Mouse (Mus musculus) CH12.LX (cell line): ENCODE measurements around the gene Lekr1. TPM values are rescaled to one million over a fixed set of nuclear protein-coding genes. Genes with fewer than 3 reads are reported as not detected.
A peak's percentile ranks its signal among the peaks of the same experiment; 100 is the strongest.

Source experiments
- DNase-seq: peaks from one replicate; pipeline ENCODE4 v3.0.0-alpha.2; 2013; ENCODE audit errors: extremely low read depth
- H3K27ac ChIP-seq: 2 replicates; pipeline ENCODE4 v1.5.1; 2012; ENCODE audit warnings: low read depth, mild to moderate bottlenecking, control low read depth, moderate library complexity; ENCODE audit not compliant: insufficient read depth
- H3K27me3 ChIP-seq: replicated peaks from 2 replicates; pipeline ENCODE3; 2012; ENCODE audit warnings: inconsistent platforms
- H3K36me3 ChIP-seq, 2 experiments: replicated peaks in 1 of 2; 2 replicates each; pipeline versions ENCODE3 to v1.6.1; 2012; ENCODE audit warnings: inconsistent platforms in 1 of 2, low read length in 1 of 2, mild to moderate bottlenecking in 1 of 2, mixed read lengths in 1 of 2, moderate library complexity in 1 of 2; ENCODE audit not compliant: control insufficient read depth in 1 of 2, insufficient read depth in 1 of 2
- H3K4me1 ChIP-seq, 2 experiments: 2 replicates each; pipeline ENCODE4 v1.6.1; 2012; ENCODE audit warnings: inconsistent platforms in 1 of 2, moderate library complexity in 1 of 2; ENCODE audit not compliant: insufficient read depth in 2 of 2, control insufficient read depth in 1 of 2
- H3K4me2 ChIP-seq: 2 replicates; pipeline ENCODE4 v1.6.1; 2012; ENCODE audit warnings: low read depth, mild to moderate bottlenecking, control low read depth; ENCODE audit not compliant: poor library complexity, insufficient read depth, severe bottlenecking
- H3K4me3 ChIP-seq, 3 experiments: fragments of 150-350 bp in 1 of 3; sonication (generic) in 1 of 3; replicated peaks in 1 of 3; 2 replicates each; pipeline versions ENCODE3 to v1.5.1; 2011 to 2012; ENCODE audit warnings: low read depth in 2 of 3, low read length in 2 of 3, mild to moderate bottlenecking in 2 of 3, moderate library complexity in 2 of 3, control low read depth in 1 of 3, improper control_type of control experiment in 1 of 3, inconsistent platforms in 1 of 3, mixed read lengths in 1 of 3; ENCODE audit not compliant: poor library complexity in 1 of 3
- H3K79me2 ChIP-seq: replicated peaks from 2 replicates; pipeline ENCODE4 v1.6.1; 2012; ENCODE audit warnings: mild to moderate bottlenecking, moderate library complexity; ENCODE audit not compliant: control insufficient read depth, poor library complexity, insufficient read depth, severe bottlenecking; ENCODE audit errors: extremely low read depth
- H3K9ac ChIP-seq: 2 replicates; pipeline ENCODE4 v1.6.1; 2012; ENCODE audit warnings: low read depth, mild to moderate bottlenecking, control low read depth, moderate library complexity; ENCODE audit not compliant: insufficient read depth
- H3K9me3 ChIP-seq: replicated peaks from 2 replicates; pipeline ENCODE3; 2012; ENCODE audit warnings: low read length, inconsistent platforms, mixed read lengths
- BHLHE40 ChIP-seq: IDR thresholded peaks from 2 replicates; pipeline ENCODE4 v1.6.1; 2011; ENCODE audit warnings: mild to moderate bottlenecking, low read depth, low read length, improper control_type of control experiment
- CHD2 ChIP-seq: IDR thresholded peaks from 2 replicates; pipeline ENCODE4 v1.6.1; 2011; ENCODE audit warnings: low read length, improper control_type of control experiment
- CTCF ChIP-seq, 2 experiments: IDR thresholded peaks in 1 of 2; conservative IDR thresholded peaks in 1 of 2; 2 replicates each; pipeline ENCODE4 v1.5.1; 2011 to 2012; ENCODE audit warnings: low read depth in 2 of 2, low read length in 2 of 2, improper control_type of control experiment in 1 of 2, inconsistent platforms in 1 of 2, mild to moderate bottlenecking in 1 of 2, moderate library complexity in 1 of 2
- E2F4 ChIP-seq: IDR thresholded peaks from 2 replicates; pipeline ENCODE4 v1.6.1; 2011; ENCODE audit warnings: low read depth, low read length, improper control_type of control experiment; ENCODE audit not compliant: insufficient replicate concordance
- ELF1 ChIP-seq: IDR thresholded peaks from 2 replicates; pipeline ENCODE4 v1.6.1; 2014; ENCODE audit warnings: low read depth, mild to moderate bottlenecking, inconsistent platforms, low read length, improper control_type of control experiment
- IRF4 ChIP-seq: IDR thresholded peaks from 2 replicates; pipeline ENCODE4 v1.6.1; 2014; ENCODE audit warnings: low read depth, mild to moderate bottlenecking, inconsistent platforms, low read length, improper control_type of control experiment
- KAT2A ChIP-seq: IDR thresholded peaks from 2 replicates; pipeline ENCODE4 v1.6.1; 2012; ENCODE audit warnings: low read length, improper control_type of control experiment, inconsistent platforms; ENCODE audit not compliant: insufficient replicate concordance
- MAFK ChIP-seq: IDR thresholded peaks from 2 replicates; pipeline ENCODE4 v1.6.1; 2011; ENCODE audit warnings: low read length, improper control_type of control experiment; ENCODE audit not compliant: insufficient replicate concordance
- MAX ChIP-seq: IDR thresholded peaks from 2 replicates; pipeline ENCODE4 v1.6.1; 2011; ENCODE audit warnings: low read length, improper control_type of control experiment
- MAZ ChIP-seq: IDR thresholded peaks from 2 replicates; pipeline ENCODE4 v1.6.1; 2012; ENCODE audit warnings: low read depth, mild to moderate bottlenecking, inconsistent platforms, low read length, improper control_type of control experiment, moderate library complexity
- MEF2A ChIP-seq: IDR thresholded peaks from 2 replicates; pipeline ENCODE4 v1.6.1; 2014; ENCODE audit warnings: low read depth, mild to moderate bottlenecking, inconsistent platforms, low read length, improper control_type of control experiment, borderline replicate concordance
- NRF1 ChIP-seq: IDR thresholded peaks from 2 replicates; pipeline ENCODE4 v1.6.1; 2014; ENCODE audit warnings: low read depth, mild to moderate bottlenecking, inconsistent platforms, low read length, improper control_type of control experiment, moderate library complexity
- POLR2A ChIP-seq: IDR thresholded peaks from 2 replicates; pipeline ENCODE4 v1.6.1; 2011; ENCODE audit warnings: low read depth, mild to moderate bottlenecking, improper control_type of control experiment, low read length
- POLR2AphosphoS2 ChIP-seq: IDR thresholded peaks from 2 replicates; pipeline ENCODE4 v1.6.1; 2011; ENCODE audit warnings: low read depth, low read length, improper control_type of control experiment
- SMC3 ChIP-seq: IDR thresholded peaks from 2 replicates; pipeline ENCODE4 v1.6.1; 2011; ENCODE audit warnings: low read depth, low read length, improper control_type of control experiment
- TCF12 ChIP-seq: IDR thresholded peaks from 2 replicates; pipeline ENCODE4 v1.6.1; 2014; ENCODE audit warnings: low read depth, mild to moderate bottlenecking, inconsistent platforms, low read length, improper control_type of control experiment
- UBTF ChIP-seq: IDR thresholded peaks from 2 replicates; pipeline ENCODE4 v1.6.1; 2012; ENCODE audit warnings: low read depth, mild to moderate bottlenecking, inconsistent platforms, low read length, improper control_type of control experiment, moderate library complexity
- ZNF384 ChIP-seq: IDR thresholded peaks from 2 replicates; pipeline ENCODE4 v1.6.1; 2012; ENCODE audit warnings: low read depth, low read length, improper control_type of control experiment, inconsistent platforms
- dilution Hi-C: fragments of 300-500 bp; cut with MboI; formaldehyde crosslinking; loops from 2 replicates; pipeline ENCODE4 v1.14.3; 2020; ENCODE audit warnings: low sequenced_read_pairs; ENCODE audit not compliant: extremely low pct_unique_long_range_greater_than_20kb, extremely low pct_ligation_motif_present
- in situ Hi-C: fragments of 300-500 bp; cut with MboI; formaldehyde crosslinking; loops from 3 replicates; pipeline ENCODE4 v1.14.3; 2019; ENCODE audit warnings: low sequenced_read_pairs, low pct_ligation_motif_present, low pct_unique_long_range_greater_than_20kb, mixed read lengths
- polyA plus RNA-seq: library from polyadenylated mRNA; unstranded; fragments of >175 nt; gene quantifications from 2 replicates; pipeline ENCODE4 v1.2.1, GENCODE M21; 2012; ENCODE audit warnings: low read depth; ENCODE audit not compliant: insufficient read length
- total RNA-seq, 2 experiments: library from RNA; depleted of rRNA; stranded (reverse); fragments of 300-350 nt in 1 of 2; fragments of >200 nt in 1 of 2; gene quantifications; 2 replicates each; pipeline ENCODE4 v1.2.3; 2012 to 2014

Lekr1 gene
- total and polyA plus RNA-seq, 3 experiments: 0.17 to 1.4 (median 0.47) TPM

GRCm38 (mm10) chr3:65802868-65803267 is 136.8 kb downstream of the Lekr1 start:
- Histone ChIP-seq H3K4me1 (peaks cover 3 to 7% of the 10 kb centered on the region in 2 experiments; a peak in 3 of 4 replicates), H3K4me3 (no peak overlapping the region), H3K9ac (no peak overlapping the region), H3K79me2 (no peaks in the 10 kb centered on the region), H3K4me2 (peak overlapping the region; percentile 22), H3K27ac (no peak overlapping the region), H3K9me3 (no peaks in the 10 kb centered on the region), H3K36me3 (no peaks in the 10 kb centered on the region), H3K27me3 (no peaks in the 10 kb centered on the region)
- dilution Hi-C loops (no loop called here), in situ Hi-C loops (no loop called here)
- DNase-seq: no peak
- TF ChIP-seq MAZ (no peak), IRF4 (no peak), TCF12 (peak; percentile 18; the same call in 1 of the 2 replicates)

- Histone ChIP-seq H3K9ac (no peak overlapping the region), H3K27ac (no peak overlapping the region), H3K4me1 (peaks cover 3 to 6% of the 10 kb centered on the region in 2 experiments), H3K9me3 (no peaks in the 10 kb centered on the region), H3K27me3 (no peaks in the 10 kb centered on the region), H3K36me3 (no peaks in the 10 kb centered on the region), H3K79me2 (no peaks in the 10 kb centered on the region), H3K4me2 (no peak overlapping the region), H3K4me3 (no peak overlapping the region)
- dilution Hi-C loops (no loop called here), in situ Hi-C loops (no loop called here)
- TF ChIP-seq CTCF (conservative IDR thresholded peaks at IDR 0.05 in 1 of 2, IDR thresholded peaks at IDR 0.05 in 1 of 2; ENCODE audit: low read depth in 2 of 2, low read length in 2 of 2): no peak
- TF ChIP-seq BHLHE40: no peak
- no peak for TF ChIP-seq KAT2A
- no peak for TF ChIP-seq POLR2A
- TF ChIP-seq MAX: no peak
- TF ChIP-seq MEF2A: no peak
- TF ChIP-seq IRF4: no peak
- TF ChIP-seq NRF1: no peak
- no peak for TF ChIP-seq TCF12
- TF ChIP-seq POLR2AphosphoS2: no peak
- no peak for TF ChIP-seq UBTF
- no peak for TF ChIP-seq MAFK
- no peak for TF ChIP-seq ELF1
- no peak for TF ChIP-seq SMC3
- no peak for TF ChIP-seq E2F4
- TF ChIP-seq ZNF384: no peak
- TF ChIP-seq CHD2: no peak
- DNase-seq: no peak
Observed at GRCm38 (mm10) chr3:65814881-65815280, 148.9 kb downstream of the Lekr1 start.
